Mouse (Mus musculus): ENCODE results near the gene Tmem120a. TPM values are rescaled to one million over a fixed set of nuclear protein-coding genes. Genes with fewer than 3 reads are reported as not detected.

The Tmem120a gene
- polyA plus RNA-seq, 1 experiment, result 184 TPM

DNA sequence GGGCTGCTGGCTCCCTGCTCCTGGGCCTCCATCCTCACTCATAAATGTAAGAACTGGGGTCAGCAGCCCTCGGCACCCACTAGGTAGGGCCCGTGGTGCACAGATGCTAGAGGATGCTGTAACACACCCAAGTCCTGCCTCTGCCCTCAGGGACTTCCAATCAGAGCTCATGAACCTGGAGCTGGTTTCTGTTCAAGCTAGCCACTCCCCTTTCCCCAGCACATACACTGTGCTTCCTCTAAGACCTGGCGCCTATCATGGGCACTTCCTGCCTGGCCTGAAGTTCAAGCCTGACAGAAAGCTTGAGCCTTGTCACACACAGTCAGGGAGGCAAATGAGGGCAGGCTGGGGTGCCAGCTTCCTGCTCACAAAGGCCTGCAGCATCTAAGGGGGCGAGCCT is 11.2 kb downstream of the Tmem120a start:
- H3K36me3 ChIP-seq (ENCODE audit: control insufficient read depth, insufficient read depth, low read length), result no peaks in the 10 kb centered on the region; the same call in 1 of the 2 replicates
- H3K27me3 ChIP-seq (ENCODE audit: control insufficient read depth, insufficient read depth, low read length), result no peaks in the 10 kb centered on the region
- TF ChIP-seq CTCF (IDR thresholded peaks at IDR 0.05; ENCODE audit: control insufficient read depth, insufficient read depth, insufficient replicate concordance, low read depth, low read length) (no peak), POLR2A (IDR thresholded peaks at IDR 0.05; ENCODE audit: control insufficient read depth, low read depth, low read length) (no peak)
- H3K4me1 ChIP-seq (ENCODE audit: control insufficient read depth, insufficient read depth, low read length), result peaks cover 7% of the 10 kb centered on the region; the same call in 1 of the 2 replicates
- H3K27ac ChIP-seq (ENCODE audit: control insufficient read depth, insufficient read depth, low read depth, low read length), result no peak overlapping the region
- H3K4me3 ChIP-seq (ENCODE audit: control insufficient read depth, low read depth, low read length), result no peak overlapping the region

DNA sequence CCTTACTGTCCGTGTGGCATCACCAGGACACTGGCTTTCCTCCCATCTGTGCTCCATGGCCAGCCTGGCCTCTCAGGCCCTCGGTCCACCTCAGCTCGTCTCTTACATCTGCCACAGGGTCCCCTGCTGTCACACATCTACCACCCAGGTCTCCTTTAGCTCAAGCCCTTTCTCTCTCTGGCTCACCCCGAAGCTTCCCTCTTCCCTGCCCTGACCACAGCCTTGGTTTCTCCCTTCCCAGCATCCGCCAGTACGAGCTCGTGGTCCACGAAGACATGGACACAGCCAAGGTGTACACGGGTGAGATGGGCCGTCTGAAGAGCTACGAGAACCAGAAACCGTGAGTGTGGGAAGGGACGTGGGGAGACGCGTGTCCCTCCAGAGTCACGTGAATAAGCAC is 12.9 kb downstream of the Tmem120a start:
- Histone ChIP-seq H3K27ac (ENCODE audit: control insufficient read depth, insufficient read depth, low read depth, low read length) (no peak overlapping the region), H3K36me3 (ENCODE audit: control insufficient read depth, insufficient read depth, low read length) (no peaks in the 10 kb centered on the region), H3K4me3 (ENCODE audit: control insufficient read depth, low read depth, low read length) (no peak overlapping the region), H3K27me3 (ENCODE audit: control insufficient read depth, insufficient read depth, low read length) (no peaks in the 10 kb centered on the region), H3K4me1 (ENCODE audit: control insufficient read depth, insufficient read depth, low read length) (peaks cover under 1% of the 10 kb centered on the region; the same call in 1 of the 2 replicates)
- TF ChIP-seq CTCF (IDR thresholded peaks at IDR 0.05; ENCODE audit: control insufficient read depth, insufficient read depth, insufficient replicate concordance, low read depth, low read length) (no peak), POLR2A (IDR thresholded peaks at IDR 0.05; ENCODE audit: control insufficient read depth, low read depth, low read length) (no peak)

DNA sequence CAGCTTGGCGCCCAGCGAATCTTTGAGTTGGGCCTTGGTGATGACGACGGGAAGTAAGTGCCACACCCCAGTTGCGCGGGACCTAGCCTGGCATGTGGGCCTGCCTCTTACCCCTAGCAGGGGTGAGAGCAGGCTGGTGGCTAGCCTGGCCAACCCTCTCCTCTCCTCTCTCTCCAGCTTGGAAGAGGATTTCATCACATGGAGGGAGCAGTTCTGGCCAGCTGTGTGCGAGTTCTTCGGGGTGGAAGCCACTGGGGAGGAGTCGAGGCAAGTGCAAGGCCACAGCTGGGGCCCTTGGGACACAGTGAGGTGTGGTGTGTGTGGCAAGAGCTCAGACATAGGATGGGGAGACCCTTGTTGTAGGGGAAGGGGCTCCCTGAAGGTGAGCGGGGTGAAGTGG is 13.3 kb downstream of the Tmem120a start:
- TF ChIP-seq POLR2A (IDR thresholded peaks at IDR 0.05; ENCODE audit: control insufficient read depth, low read depth, low read length) (no peak), CTCF (IDR thresholded peaks at IDR 0.05; ENCODE audit: control insufficient read depth, insufficient read depth, insufficient replicate concordance, low read depth, low read length) (no peak)
- no peaks in the 10 kb centered on the region; the same call in 1 of the 2 replicates for H3K4me1 ChIP-seq (ENCODE audit: control insufficient read depth, insufficient read depth, low read length)
- no peak overlapping the region for H3K4me3 ChIP-seq (ENCODE audit: control insufficient read depth, low read depth, low read length)
- H3K36me3 ChIP-seq (ENCODE audit: control insufficient read depth, insufficient read depth, low read length), result no peaks in the 10 kb centered on the region
- H3K27ac ChIP-seq (ENCODE audit: control insufficient read depth, insufficient read depth, low read depth, low read length), result no peak overlapping the region
- no peaks in the 10 kb centered on the region for H3K27me3 ChIP-seq (ENCODE audit: control insufficient read depth, insufficient read depth, low read length)

DNA sequence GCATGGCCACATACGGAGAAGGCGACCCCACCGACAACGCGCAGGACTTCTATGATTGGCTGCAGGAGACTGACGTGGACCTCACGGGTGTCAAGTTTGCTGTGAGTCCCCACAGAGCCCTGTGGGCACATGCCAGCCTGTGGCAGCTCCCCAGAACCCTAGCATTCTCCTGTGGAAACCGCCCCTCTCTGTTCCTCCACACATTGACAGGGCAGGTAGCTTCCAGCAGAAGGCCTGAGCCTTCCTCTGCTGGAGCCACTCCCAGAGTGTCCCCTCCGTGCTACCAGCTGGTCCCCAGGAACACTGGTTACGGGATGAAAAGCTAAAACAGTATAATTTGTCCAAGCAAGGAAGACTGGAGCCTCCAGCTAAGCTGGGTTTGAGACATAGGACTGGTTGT is 14.0 kb downstream of the Tmem120a start:
- H3K4me1 ChIP-seq (ENCODE audit: control insufficient read depth, insufficient read depth, low read length), result no peaks in the 10 kb centered on the region
- no peaks in the 10 kb centered on the region for H3K27me3 ChIP-seq (ENCODE audit: control insufficient read depth, insufficient read depth, low read length)
- no peak overlapping the region for H3K27ac ChIP-seq (ENCODE audit: control insufficient read depth, insufficient read depth, low read depth, low read length)
- no peak overlapping the region for H3K4me3 ChIP-seq (ENCODE audit: control insufficient read depth, low read depth, low read length)
- no peaks in the 10 kb centered on the region for H3K36me3 ChIP-seq (ENCODE audit: control insufficient read depth, insufficient read depth, low read length)
- TF ChIP-seq POLR2A (IDR thresholded peaks at IDR 0.05; ENCODE audit: control insufficient read depth, low read depth, low read length) (no peak), CTCF (IDR thresholded peaks at IDR 0.05; ENCODE audit: control insufficient read depth, insufficient read depth, insufficient replicate concordance, low read depth, low read length) (no peak)

DNA sequence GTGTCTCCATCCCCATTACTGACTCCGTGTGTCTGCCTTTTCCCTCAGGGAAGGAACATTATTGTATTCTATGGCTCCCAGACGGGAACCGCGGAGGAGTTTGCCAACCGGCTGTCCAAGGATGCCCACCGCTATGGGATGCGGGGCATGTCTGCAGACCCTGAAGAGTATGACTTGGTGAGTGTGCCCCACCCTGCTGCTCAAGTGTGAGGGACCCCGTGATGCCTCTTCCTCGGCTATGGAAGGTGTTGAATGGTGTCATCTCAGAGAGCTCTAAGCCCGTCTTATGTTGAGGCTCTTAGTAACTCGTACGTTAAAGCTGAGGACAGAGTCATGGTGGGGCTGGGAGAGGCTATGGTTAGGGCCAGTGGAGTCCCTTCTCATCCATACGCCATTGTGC is 14.9 kb downstream of the Tmem120a start:
- TF ChIP-seq CTCF (IDR thresholded peaks at IDR 0.05; ENCODE audit: control insufficient read depth, insufficient read depth, insufficient replicate concordance, low read depth, low read length) (no peak), POLR2A (IDR thresholded peaks at IDR 0.05; ENCODE audit: control insufficient read depth, low read depth, low read length) (no peak)
- Histone ChIP-seq H3K27me3 (ENCODE audit: control insufficient read depth, insufficient read depth, low read length) (no peaks in the 10 kb centered on the region), H3K27ac (ENCODE audit: control insufficient read depth, insufficient read depth, low read depth, low read length) (no peak overlapping the region), H3K4me3 (ENCODE audit: control insufficient read depth, low read depth, low read length) (no peak overlapping the region), H3K4me1 (ENCODE audit: control insufficient read depth, insufficient read depth, low read length) (no peaks in the 10 kb centered on the region), H3K36me3 (ENCODE audit: control insufficient read depth, insufficient read depth, low read length) (no peaks in the 10 kb centered on the region)

DNA sequence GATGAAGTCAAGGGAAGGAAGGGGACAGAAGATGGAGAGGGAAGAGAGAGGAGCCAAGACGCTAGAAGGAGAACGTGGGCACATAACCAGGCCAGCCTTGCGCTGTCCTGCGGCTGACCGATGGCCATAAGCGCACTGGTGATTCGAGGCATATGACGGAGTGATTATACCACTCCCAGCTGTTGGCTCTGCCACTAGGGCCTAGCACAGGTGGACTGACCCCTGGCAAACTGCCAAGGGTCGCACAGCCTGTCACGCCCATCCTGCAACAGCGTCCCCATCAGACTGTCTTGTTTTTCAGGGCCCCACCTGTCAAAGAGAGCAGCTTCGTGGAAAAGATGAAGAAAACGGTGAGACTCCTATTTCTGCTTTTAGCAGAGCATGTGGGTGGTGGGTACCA is 15.9 kb downstream of the Tmem120a start:
- TF ChIP-seq CTCF (IDR thresholded peaks at IDR 0.05; ENCODE audit: control insufficient read depth, insufficient read depth, insufficient replicate concordance, low read depth, low read length), result no peak
- TF ChIP-seq POLR2A (IDR thresholded peaks at IDR 0.05; ENCODE audit: control insufficient read depth, low read depth, low read length), result no peak
- H3K27ac ChIP-seq (ENCODE audit: control insufficient read depth, insufficient read depth, low read depth, low read length), result no peak overlapping the region
- no peaks in the 10 kb centered on the region for H3K27me3 ChIP-seq (ENCODE audit: control insufficient read depth, insufficient read depth, low read length)
- no peaks in the 10 kb centered on the region for H3K4me1 ChIP-seq (ENCODE audit: control insufficient read depth, insufficient read depth, low read length)
- H3K4me3 ChIP-seq (ENCODE audit: control insufficient read depth, low read depth, low read length), result no peak overlapping the region
- no peaks in the 10 kb centered on the region for H3K36me3 ChIP-seq (ENCODE audit: control insufficient read depth, insufficient read depth, low read length)

DNA sequence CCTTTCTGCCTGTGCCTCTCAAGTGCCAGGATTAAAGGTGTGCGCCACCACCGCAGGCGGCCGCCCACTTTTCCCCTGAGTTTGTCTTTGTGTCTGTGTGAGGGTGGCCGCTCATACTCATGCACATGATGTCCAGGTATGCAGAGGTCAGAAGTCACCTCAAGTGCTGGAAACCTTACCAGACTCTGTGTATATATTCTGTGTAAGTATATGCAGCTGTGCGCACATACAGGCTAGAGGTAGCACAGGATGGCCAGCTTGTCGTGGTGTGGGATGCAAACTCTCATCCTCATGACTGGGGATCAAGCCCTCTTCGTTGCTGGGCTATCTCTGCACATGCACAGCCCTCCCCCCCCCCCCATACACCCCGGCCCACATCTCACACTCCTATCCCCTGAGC is 16.4 kb downstream of the Tmem120a start:
- H3K36me3 ChIP-seq (ENCODE audit: control insufficient read depth, insufficient read depth, low read length), result no peaks in the 10 kb centered on the region
- H3K27me3 ChIP-seq (ENCODE audit: control insufficient read depth, insufficient read depth, low read length), result no peaks in the 10 kb centered on the region

More for the DNA sequence above, 16.4 kb downstream of the Tmem120a start:
- H3K4me3 ChIP-seq (ENCODE audit: control insufficient read depth, low read depth, low read length), result no peak overlapping the region
- TF ChIP-seq POLR2A (IDR thresholded peaks at IDR 0.05; ENCODE audit: control insufficient read depth, low read depth, low read length) (no peak), CTCF (IDR thresholded peaks at IDR 0.05; ENCODE audit: control insufficient read depth, insufficient read depth, insufficient replicate concordance, low read depth, low read length) (no peak)
- H3K27ac ChIP-seq (ENCODE audit: control insufficient read depth, insufficient read depth, low read depth, low read length), result no peak overlapping the region
- H3K4me1 ChIP-seq (ENCODE audit: control insufficient read depth, insufficient read depth, low read length), result no peaks in the 10 kb centered on the region

Measured in testis, adult 2 months (tissue).